Mouse (Mus musculus) spleen, embryonic (tissue): ENCODE data around the gene Sox6.

ENCODE experiments used
- CTCF ChIA-PET: fragments of 350-600 bp; sonication (Branson Sonifier 250); formaldehyde crosslinking; loops from one replicate; lab custom pipeline; 2022; lab: Charles Lee

Sox6 gene

DNA sequence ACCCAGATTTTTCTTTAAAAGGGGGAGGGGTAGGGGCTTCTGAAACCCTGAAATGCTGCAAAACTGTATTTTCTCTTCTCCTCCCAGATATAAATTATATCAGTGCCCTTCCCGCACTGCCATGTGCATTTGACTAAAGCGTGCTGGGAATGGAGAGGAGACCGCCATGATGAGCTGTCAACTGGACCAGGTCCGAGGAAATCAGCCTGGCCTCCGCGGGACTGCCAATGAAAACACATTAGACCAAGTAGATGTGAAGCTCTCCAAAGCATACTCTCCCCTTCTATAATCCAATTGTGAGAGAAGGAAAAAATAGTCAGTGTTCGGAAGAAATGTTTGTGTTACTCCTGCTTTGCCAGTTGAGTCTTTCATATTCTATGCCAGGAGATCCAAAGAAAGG is 284.4 kb downstream of the Sox6 start:
- CTCF ChIA-PET: no interaction called here

DNA sequence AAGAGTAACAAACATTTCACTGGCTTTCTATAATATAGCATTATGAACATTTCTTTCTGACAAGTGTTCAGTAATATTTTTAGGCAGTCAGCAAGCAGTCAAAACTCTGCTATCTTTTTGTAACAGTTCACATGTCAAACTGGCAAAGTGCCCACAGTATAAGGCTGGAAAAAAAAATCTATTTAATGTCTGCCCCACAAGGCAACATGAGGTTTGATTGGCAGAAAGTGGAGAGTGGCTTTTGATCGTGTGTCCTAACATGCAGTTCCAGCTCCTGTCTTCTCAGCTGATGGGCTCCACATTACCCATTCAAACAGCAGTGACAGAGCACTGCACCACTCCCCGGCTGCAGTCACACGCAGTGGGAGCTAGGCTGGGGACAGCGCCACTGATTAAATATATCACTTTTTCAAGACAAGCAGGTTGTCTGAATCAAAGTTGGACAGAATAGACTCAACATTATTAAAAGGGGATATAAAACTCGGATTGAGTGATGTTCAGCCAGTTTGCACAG is 286.4 kb downstream of the Sox6 start:
- CTCF ChIA-PET: no interaction called here

DNA sequence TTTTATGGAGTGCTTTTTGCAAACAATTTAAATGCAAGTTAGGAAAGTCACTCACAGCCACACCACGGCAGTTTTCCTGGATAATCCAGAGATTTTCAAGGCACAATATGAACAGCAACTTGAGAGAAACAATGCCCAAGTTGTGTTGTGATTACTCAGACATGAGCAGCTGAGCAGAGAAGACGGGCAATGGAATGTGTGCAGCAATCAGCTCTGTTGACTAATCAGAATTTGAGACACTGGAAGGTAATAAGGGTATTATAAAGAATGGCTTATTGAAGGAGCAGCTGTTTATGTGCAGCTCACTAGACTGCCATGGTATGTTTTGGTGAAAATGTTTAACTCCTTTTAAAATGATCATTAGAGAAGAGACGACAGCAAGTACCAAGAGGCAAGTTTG is 287.5 kb downstream of the Sox6 start:
- CTCF ChIA-PET: no interaction called here

DNA sequence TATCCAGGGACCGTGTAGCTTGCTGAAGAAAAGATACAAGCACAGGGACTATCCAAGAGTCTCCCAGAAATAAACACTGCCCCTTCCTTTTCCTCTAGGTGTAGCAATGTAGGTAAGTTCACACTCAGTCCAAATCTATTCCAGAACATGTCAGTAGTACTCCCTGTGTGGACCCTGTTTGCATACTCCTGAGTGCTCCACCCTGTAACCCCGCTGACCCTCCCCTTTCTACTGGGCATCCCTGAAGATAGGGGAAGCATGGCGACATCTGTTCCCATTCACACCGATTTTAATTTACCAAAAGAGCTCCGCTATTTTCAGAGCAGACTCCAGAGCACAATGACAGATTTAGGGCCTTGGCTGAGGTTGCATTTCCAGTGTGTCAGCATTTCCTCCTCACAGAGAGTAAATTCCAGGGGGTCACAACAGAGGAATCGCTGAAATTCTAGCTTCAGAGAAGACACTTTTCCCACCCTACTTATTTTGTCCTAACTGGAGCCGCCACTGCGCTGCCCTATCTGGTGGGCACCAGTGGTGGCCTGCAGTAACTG is 288.2 kb downstream of the Sox6 start:
- CTCF ChIA-PET: no interaction called here

DNA sequence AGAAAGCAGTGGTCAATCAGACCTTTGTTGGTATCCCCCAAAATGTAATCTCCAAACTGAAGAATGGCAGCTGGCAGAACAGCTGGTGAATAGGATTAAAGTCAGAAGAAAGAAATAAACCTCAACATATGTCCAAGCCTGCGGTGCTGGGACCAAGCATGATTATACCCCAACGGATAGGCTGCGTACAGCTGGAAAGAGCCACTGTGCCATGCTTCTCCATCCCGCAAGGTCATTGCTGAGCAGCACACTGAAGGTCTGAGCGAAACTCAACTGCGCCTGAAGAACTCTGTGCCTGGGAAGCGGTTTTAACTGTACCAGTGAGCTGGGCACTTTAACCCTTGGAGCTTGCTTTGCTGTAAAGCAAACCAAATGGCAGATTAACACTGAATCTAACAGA is 291.1 kb downstream of the Sox6 start:
- CTCF ChIA-PET: no interaction called here

DNA sequence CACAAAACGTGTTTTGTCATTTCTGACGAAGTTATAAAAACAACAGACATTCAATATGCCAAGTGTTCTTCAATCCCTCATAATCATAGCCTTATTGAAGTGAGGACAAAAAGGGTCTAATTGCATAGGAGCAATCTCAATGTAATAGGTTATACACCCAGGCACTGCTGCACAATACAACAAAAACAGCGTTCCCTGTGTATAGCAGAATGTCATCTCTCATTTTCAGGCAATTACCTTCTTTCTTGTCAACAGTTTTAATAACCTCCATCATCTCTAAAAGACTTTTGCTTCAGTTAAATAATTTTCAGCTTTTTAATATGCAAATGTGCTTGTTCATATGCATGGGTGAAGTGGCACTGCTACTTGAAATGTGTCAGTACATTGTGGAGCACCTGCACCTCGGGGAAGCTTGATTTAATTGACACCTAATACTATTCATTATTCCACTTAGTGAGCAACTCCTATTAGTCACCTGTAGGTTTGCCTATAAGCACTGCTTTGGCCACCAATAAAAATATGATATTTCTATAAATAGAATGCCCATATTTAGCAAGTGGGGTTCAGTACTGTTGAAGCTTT is 292.8 kb downstream of the Sox6 start:
- CTCF ChIA-PET: no interaction called here

- CTCF ChIA-PET: no interaction called here
Measured at GRCm38 (mm10) chr7:115734137-115734536, 304.5 kb downstream of the Sox6 start.

GRCm38 (mm10) chr7:115732824-115733223 is 305.8 kb downstream of the Sox6 start:
- CTCF ChIA-PET: no interaction called here

- CTCF ChIA-PET: no interaction called here
Measured at GRCm38 (mm10) chr7:115726776-115727175, 311.8 kb downstream of the Sox6 start.

DNA sequence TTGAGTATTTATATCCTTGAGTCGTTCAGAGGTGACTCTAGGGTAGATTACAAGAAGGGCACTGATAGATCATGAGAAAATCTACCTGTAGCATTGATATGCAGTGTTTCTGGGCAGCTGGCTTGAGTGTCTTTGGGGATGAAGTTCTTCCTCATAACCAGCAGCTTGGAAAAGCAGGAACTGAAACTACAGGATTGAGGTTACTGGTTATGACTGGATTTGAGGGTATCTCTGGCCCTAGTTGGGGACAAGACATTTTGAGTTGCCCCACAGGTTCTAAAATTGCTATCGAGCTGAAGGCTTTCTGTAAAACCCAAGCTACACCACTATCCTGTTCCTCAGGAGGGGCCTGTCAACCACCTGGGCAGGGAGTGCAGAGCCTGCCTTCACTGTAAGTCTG is 314.2 kb downstream of the Sox6 start:
- CTCF ChIA-PET: no interaction called here

GRCm38 (mm10) chr7:115721624-115722540 is 316.7 kb downstream of the Sox6 start:
- CTCF ChIA-PET: no interaction called here

- CTCF ChIA-PET: no interaction called here
Measured at GRCm38 (mm10) chr7:115719791-115720190, 318.8 kb downstream of the Sox6 start.

- CTCF ChIA-PET: no interaction called here
Measured at GRCm38 (mm10) chr7:115706141-115706540, 332.5 kb downstream of the Sox6 start.

DNA sequence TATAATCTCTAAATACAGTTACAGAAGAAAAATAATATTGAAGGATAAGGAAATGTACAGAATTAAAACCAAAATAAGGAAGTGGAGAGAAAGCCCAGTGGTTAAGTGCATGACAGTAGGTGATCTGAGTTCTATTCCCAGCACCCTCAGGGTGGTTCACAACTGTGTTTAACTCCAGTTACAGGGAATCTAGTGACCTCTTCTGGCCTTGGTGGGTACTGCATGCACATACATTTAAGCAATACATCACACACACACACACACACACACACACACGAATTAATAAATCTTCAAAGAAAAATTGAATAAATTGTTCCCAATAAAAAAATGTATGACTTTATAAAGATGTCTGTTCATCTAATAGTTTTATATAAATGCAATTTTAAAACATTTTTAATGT is 340.5 kb downstream of the Sox6 start:
- CTCF ChIA-PET: no interaction called here

- CTCF ChIA-PET: no interaction called here
Measured at GRCm38 (mm10) chr7:115693206-115693605, 345.4 kb downstream of the Sox6 start.

GRCm38 (mm10) chr7:115691091-115691490 is 347.5 kb downstream of the Sox6 start:
- CTCF ChIA-PET: no interaction called here

DNA sequence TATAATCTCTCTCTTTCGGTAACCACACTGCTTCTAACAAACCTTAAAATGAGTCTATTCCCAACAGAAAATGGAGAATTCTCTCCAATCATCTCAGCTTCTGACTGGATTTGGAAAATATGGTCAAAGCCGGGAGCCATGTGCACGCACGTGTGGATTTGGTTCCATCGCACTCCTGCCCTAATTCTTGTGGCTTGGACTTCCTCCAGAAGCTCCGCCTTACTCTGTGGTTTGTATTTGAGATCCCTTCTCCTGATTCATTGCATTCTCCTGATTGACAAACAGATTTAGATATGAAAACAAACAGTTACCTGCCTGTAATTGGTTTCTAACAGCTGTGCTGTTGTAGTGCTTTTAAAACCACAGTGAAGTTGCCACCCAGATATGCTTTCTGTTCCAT is 351.9 kb downstream of the Sox6 start:
- CTCF ChIA-PET: no interaction called here

GRCm38 (mm10) chr7:115684142-115684541 is 354.5 kb downstream of the Sox6 start:
- CTCF ChIA-PET: no interaction called here

- CTCF ChIA-PET: no interaction called here
Measured at GRCm38 (mm10) chr7:115671749-115672148, 366.8 kb downstream of the Sox6 start.

DNA sequence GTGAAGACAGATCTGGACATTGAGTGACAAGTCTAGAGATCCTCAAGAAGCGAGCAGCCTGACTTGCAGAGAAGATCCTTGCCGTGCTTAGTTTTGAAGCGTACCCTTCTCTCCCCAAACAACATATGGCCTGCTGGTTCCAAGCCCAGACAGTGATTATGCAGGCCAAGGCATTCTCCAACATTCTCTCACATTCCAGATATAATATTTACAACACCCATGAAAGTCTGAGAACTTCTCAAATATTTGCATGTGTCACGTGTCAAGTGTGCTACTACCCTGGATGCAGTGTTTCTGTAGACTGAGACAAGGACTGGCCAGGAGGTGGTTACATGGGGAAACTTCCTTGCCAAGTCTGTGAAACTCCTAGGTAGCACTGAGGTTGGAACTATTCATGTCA is 367.3 kb downstream of the Sox6 start:
- CTCF ChIA-PET: no interaction called here

DNA sequence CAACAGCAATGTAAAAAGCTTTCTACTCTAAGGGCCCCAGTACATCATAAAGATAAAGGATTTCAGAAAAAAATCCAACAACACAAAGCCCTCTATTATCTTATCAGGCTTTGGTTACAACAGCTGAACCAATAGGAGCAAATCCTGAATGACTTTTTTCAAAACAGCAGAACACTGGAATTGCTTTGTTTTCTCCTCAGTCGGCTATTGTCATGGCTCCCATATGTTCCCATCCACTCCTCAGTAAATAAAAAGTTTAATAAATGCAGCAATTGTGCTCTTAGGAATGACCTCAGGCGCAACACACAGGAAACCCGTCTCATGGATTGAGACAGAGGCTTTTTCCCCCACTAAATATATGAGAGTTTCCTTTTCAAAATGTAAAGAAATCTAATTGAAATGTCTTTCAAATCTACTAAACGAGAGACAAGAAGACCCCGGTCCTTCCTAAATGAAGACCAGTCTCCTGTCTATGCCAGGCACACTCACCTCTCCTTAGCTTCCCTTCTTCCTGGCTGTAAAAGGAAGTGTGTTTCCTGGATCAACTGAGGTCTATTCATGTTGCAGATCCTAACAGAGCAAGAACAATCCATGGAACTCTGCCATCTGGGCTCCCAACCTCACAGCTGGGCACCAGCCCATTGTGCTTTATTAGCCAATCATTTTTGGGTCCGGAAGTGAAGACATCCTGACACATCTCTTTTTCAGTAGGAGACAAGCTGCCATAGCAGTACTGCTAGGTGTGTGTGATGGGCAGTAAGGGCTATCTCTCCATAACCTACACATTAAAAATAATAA is 369.2 kb downstream of the Sox6 start:
- CTCF ChIA-PET: no interaction called here
